Mouse (Mus musculus): ENCODE data around the gene Sema5a.
"Not testable (repeated sequence)": the region's sequence is repeated elsewhere in the genome, so short reads cannot be mapped to it uniquely, and the experiment has no call there.

Gene Sema5a

GRCm38 (mm10) chr15:32244344-32244955 lies at the start of gene Sema5a:
Sema5a (plus strand) TSS chr15:32244810.
- DNase-seq (ENCODE audit: low spot score in 2 of 2), result peak in 1 of 2 experiments; percentile 40

DNA sequence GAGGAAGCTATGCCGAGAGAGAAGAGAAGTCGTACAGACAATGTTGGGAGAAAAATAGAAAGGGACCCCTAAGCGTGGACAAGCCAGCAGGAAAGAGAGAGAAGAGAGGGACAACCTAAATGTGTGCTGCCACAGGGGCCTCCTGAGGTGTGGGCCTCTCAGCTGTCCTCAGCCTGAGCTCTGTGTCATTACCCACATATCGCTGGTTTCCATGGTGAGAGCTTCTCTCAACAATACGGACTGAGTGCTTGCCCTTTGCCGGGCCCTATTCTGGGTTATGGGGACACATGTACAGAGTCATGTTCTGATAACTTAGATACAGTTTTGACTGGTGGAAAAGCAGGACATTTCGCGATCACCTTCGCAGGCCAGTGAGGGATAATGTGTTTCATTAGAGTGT lies 46.5 kb upstream of the Sema5a start:
- DNase-seq (ENCODE audit: low spot score in 2 of 2), result no peak

- no peak for DNase-seq (ENCODE audit: low spot score in 2 of 2)
Measured at GRCm38 (mm10) chr15:32198561-32198960, 46.0 kb upstream of the Sema5a start.

DNA sequence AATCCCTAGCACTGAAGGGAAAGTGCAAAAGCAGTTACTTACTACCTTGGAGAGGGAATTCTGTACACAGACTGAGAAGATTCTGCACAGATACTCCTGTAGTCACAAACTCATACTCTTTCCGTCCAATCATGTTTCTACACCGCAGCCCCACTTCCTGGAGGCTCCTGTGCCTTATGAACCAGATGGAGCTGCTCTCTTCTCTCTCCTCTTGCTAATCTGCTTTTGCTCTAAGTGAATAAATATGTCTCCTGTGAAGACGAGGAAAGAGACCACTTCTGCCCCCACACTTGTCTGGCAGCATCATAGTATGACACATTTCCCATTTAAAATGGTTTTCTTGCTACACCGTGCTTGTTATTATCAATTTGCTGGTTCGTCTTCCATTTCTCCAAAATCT lies 41.4 kb upstream of the Sema5a start:
- no peak for DNase-seq (ENCODE audit: low spot score in 2 of 2)

- no peak for DNase-seq (ENCODE audit: low spot score in 2 of 2)
Measured at GRCm38 (mm10) chr15:32204908-32205307, 39.7 kb upstream of the Sema5a start.

GRCm38 (mm10) chr15:32214687-32215086 lies 29.9 kb upstream of the Sema5a start:
- not testable (repeated sequence) for DNase-seq (ENCODE audit: low spot score in 2 of 2)

DNA sequence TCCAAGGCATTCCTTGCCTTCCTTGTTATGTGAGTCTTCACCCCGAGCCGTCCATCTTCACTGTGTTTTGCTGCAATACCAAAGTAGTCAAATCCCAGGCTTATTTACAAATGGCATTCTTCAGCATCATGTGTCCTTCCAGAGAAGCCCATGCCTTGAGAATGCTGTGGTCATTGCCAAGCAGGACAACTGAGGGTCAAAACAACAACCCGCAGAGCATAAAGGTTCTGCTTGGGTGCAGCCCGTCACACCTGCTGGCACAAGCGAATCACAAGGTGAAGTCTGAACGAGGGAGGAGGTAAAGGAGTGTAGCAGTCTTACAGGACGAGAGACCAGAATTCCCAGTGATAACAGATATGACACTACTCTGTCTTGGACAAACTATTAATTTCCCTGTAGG lies 21.6 kb upstream of the Sema5a start:
- no peak for DNase-seq (ENCODE audit: low spot score in 2 of 2)

GRCm38 (mm10) chr15:32225394-32225793 lies 19.2 kb upstream of the Sema5a start:
- no peak for DNase-seq (ENCODE audit: low spot score in 2 of 2)

DNA sequence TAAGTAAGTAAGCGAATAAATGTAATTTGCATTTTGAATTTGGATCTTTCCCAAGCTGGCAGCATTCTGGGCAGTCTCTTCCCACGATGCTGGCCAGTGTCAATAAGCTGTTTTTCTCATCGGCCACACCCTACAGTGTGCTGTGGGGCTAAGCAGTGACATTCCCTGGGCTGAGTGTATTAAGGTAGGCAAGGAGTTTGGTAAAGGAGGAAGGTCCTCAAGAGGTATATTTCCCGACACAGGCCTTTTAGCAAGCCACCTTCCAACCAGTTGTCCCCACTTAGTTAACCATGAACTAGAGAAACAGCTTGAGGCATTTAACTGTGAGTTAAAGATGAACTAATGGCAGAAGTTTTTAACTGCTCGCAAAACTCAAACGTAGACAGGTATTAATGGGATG lies 18.2 kb upstream of the Sema5a start:
- no peak for DNase-seq (ENCODE audit: low spot score in 2 of 2)

DNA sequence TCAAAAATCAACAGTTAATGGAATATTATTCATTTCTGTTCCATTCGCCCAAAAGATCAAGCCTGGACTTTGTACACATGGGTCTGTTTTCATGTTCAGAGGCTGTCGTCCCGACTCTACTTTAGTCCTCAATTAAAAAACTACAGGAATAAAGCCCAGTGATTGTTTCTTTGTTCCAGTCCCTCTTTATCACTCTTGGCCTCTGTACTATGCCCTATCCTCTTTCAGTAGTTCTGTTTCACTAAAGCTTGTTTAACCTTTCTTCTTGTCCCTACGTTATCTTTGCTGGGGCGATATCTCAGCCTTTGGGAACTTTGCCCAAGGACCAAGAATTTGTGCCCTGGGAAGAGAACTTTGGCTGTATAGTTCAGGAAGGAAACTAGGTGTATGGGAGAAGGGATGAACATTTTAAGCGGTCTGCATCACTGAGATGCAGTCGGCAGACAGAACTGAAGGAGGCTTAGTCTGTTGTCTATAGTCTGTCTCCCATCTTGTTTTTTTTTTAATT lies 17.7 kb upstream of the Sema5a start:
- no peak for DNase-seq (ENCODE audit: low spot score in 2 of 2)

DNA sequence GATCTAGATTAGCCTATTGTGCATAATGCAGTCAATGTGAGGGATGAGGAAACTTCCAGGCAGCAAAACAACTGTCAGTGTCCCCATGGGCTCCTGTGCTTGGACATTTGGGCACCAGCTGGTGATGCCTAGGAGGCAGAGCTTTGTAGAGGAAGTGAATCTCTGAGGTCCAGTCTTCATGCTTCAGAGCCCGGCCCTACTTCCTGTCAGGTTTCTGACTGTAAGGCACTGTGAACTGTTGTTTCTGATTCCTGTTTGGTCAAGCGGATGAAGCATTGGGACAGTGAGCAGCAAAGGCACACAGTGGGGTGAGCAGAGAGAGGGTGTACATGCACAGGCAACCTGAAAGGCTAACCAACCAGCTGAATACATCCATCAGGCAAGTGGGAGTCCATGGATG lies 14.5 kb upstream of the Sema5a start:
- no peak for DNase-seq (ENCODE audit: low spot score in 2 of 2)

DNA sequence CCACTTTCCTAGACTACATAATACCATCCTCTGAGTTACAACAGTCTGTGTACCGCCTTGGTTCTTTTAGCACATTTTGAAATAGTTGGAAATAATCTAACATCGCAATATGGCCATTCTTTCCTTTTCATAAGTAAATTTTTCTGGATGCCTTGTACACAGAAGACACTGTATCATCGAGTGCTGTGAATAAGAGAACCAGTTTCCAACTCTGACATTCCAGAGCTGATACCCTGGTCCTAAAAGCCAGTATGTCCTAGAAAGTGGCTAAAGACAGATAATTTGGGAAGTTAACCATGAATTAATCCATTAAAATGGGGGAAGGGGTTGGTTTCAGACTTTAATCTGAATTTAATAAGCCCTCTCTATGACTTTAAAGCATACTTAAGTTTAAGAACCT lies 12.4 kb upstream of the Sema5a start:
- no peak for DNase-seq (ENCODE audit: low spot score in 2 of 2)

DNA sequence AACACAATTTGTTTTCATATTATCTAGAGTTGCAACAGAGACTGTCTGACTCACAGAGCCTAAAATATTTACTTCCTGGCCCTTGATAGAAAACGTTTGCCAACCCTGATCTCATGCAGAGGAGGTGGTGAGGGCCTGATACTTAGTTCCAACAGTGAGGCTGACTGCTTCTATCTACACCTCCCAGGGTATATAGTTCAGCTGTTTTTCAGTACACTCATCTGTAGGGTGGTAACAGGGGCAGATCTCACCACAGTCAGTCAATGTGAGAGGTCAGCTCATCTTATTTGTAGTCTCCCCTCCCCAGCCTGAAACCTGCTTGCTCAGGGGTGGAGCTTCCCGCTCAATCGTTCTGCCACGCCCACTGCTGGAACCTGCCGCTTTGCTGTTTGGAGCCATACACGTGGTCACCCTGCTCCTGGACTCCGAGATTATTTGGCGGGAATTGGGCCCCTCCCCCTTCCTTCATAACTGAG lies 11.9 kb upstream of the Sema5a start:
- DNase-seq (ENCODE audit: low spot score in 2 of 2), result not testable (repeated sequence)

GRCm38 (mm10) chr15:32233451-32233850 lies 11.2 kb upstream of the Sema5a start:
- no peak for DNase-seq (ENCODE audit: low spot score in 2 of 2)

- no peak for DNase-seq (ENCODE audit: low spot score in 2 of 2)
Measured at GRCm38 (mm10) chr15:32239099-32239498, 5.5 kb upstream of the Sema5a start.

DNA sequence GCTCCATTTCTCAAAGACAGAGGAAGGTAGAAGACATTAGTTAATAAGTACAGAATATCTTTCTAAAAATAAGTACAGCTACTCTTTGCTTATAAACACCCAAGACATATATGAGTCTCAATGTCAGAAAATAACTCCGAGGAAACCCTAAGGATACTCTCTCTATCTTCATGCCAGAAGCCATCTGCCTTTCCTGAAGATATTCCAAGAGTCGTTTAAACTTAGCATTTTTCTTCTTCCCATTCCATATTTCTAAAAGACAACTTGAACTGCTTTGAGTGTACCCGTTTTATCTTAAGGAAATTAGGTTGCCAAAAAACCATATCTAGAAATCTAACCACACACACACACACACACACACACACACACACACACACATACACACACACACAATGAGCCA lies 4.5 kb upstream of the Sema5a start:
- DNase-seq (ENCODE audit: low spot score in 2 of 2), result no peak

DNA sequence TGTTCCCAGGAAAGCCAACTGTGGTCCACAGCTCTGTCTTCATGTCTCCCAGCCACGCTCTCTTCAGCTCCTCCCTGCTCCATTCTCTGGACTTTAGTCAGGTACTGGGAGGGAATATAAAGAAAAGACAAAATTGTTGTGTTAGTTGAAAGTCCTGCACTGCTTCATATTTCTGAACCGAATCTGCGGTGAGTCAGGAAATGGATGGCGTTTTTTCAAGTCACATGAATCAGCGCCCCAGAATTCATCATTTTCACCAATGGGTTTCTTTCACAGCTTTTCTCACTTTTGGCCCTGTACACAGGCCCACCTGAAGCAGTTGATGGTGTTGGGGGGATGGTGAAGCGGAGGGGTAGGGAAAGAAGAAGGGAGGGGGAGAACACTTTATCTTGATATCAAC lies 2.9 kb upstream of the Sema5a start:
- DNase-seq (ENCODE audit: low spot score in 2 of 2), result no peak

DNA sequence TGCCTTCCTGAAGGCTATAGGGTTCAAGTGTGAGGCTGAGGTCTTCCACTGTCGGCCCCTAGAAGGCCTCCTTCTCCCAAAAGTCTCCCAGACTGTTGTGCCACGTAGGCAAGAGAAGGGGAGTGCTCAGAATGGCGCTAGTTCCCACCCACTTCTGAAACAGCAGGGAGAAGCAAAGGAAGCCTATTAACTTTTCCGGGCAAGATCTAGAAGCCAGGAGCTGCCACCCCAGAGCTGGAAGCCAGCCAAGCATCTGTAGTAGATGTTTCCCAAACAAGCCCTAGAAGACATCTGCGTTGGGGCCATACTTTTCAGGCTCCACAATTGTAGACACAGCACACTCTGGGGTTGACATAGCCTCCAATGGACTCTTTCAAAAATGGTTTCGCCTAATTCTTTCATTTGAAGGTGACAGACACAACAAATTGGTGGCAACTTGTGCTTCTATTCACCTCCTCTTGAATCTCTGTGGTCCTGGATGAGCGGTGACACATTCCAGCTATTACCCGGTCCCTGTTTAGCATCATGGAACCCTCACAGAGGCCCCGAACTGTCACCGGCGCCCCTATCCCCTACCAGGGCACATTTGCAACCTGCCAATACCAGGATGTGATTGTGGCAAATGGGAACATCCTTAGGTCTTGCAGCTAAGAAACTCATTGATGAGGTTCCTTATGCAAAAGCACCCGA lies 1.4 kb upstream of the Sema5a start:
- DNase-seq (ENCODE audit: low spot score in 2 of 2), result no peak

GRCm38 (mm10) chr15:32243824-32244223 lies 786 bp upstream of the Sema5a start:
- no peak for DNase-seq (ENCODE audit: low spot score in 2 of 2)

DNA sequence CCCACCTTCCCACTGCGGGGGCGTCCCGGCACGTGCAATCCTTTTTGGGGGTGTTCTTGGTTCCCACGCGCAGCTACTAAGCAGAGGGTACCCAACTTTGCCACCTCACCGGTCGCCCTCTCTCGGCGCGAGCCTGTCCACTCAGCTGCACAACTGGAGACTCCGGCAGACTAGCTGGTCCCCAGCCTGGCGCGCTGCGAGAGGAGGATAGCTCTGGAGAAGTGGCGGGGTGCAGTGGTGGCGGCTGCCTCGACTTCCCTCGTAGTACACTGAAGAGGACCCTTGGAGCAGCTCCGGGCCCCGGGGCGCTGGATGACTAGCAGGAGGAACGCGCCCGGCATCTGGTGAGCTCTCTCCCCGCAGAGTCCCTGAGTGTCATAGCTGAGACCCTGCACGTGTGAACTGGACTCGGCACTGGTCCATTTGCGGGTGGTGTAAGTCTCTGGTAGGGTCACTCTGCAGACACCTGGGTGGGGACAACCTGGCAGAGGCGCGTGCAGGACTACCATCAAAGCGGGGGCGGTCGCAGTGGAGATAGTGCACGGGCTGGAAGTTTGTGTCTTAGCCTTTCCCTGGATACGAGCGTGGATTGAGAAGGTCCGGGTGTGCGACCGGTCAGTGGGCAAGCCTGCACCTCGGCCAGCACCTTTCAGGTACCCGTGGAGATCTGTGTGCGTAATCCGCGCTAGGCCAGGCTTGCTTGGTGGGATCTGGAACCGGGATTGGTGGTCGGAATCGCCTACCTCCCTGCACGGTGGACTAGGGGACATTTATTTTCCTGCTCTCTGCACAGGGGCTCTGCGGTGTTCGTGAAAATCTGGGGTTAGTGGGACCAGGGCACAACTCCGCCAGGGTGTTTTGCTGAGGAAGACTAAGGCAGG lies 586 bp downstream of the Sema5a start:
- DNase-seq (ENCODE audit: low spot score in 2 of 2), result peak in 1 of 2 experiments; percentile 33

DNA sequence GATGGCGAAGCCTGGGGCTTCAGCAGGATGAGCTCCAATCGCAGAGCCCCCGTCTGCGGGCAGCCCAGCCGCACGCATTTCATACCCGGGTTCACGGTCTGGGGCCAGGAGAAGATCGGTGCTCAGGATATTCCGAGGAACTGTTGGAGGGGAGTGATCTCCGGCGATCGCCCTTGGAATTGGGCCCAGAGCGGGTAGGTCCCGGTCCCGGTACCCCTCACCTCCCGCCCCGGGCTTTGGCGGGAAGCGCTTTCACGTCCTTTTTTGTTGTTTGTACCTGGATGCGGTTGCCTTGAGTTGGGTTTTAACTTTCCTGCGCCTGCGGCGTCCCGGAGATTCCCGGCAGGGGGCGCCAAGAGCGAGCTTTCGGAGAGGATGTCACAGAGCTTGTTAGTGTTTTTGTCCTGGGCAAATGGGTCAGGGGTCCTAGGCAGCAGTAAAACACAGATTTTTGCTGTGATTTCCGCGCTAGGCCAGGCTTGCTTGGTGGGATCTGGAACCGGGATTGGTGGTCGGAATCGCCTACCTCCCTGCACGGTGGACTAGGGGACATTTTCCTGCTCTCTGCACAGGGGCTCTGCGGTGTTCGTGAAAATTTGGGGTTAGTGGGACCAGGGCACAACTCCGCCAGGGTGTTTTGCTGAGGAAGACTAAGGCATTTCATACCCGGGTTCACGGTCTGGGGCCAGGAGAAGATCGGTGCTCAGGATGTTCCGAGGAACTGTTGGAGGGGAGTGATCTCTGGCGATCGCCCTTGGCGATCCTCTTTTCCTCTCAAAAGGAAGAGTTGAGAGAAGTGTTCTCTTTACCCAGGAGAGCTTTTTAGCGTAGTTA lies 1.4 kb downstream of the Sema5a start:
- DNase-seq (ENCODE audit: low spot score in 2 of 2), result peak; percentile 89 to 94

Data from cerebellum, postnatal 4 days (tissue).